Mouse (Mus musculus): Measurements from ENCODE around the gene Ndufa8. TPM values are rescaled to one million over a fixed set of nuclear protein-coding genes. Genes with fewer than 3 reads are reported as not detected.

Ndufa8 gene
- 202 and 212 TPM in 2 replicates for polyA plus RNA-seq (2016; fragmentation: Nextera tagmentation; extraction: Ambion mirVana)

DNA sequence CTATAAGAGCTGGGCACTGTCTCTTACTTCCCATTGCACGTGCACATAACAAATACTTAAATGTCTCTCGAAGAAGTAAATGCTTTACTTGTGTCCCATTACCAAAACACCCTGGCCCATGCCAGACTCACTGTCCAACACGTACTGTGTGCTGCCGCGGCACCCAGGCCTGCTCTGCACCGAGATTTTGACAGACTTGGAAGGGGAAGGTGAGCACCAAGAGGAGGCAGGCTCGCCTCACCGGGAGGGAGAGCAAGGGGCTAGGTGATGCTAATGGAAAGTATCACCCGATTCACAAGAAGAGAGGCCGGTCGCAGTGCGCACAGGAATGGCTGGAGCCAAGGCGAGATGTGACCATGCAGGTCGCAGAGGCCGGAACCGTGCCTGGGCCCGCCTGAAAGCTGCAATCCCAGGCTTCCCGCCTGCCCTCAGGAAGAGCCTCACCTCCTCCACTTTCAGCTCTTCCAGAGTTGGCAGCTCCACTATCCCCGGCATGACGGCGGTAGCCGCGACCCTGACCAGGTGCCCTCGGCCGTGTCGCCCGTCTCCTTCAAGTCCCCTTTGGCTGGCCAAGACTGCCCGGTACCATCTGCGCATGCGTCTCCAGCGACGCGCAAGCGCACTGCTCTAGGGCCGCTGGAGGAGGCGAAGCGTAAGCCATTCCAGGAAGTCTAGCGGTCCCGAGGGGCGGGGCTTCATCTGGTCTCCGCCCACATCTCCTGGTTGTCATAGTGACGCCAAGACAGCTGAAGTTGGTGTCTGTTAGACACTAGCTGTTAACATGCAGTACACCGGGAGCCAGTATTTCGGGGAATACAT, at the start of gene Ndufa8, which contains the start of gene Morn5:
TSS of gene Ndufa8 (minus strand) at position 659 of the 819 bp plus-strand sequence.
TSS of gene Morn5 (plus strand) at position 711 of the 819 bp plus-strand sequence.
- 1% methylated on average over 44 of the region's 44 CpGs for WGBS
- Histone ChIP-seq H3K36me3 (peaks cover 5% of the 10 kb centered on the region; the same call in 1 of the 2 replicates), H3K9me3 (no peaks in the 10 kb centered on the region), H3K4me3 (peak within 1 kb of the TSS; percentile 79), H3K27ac (no peak within 1 kb of the TSS), H3K27me3 (replicated peaks) (no peaks in the 10 kb centered on the region), H3K4me2 (replicated peaks) (peak within 1 kb of the TSS; percentile 79), H3K4me1 (peaks cover 7% of the 10 kb centered on the region), H3K9ac (peak within 1 kb of the TSS; percentile 84)
- ATAC-seq (ENCODE audit: low FRiP score, low read depth), result peak; percentile 97

DNA sequence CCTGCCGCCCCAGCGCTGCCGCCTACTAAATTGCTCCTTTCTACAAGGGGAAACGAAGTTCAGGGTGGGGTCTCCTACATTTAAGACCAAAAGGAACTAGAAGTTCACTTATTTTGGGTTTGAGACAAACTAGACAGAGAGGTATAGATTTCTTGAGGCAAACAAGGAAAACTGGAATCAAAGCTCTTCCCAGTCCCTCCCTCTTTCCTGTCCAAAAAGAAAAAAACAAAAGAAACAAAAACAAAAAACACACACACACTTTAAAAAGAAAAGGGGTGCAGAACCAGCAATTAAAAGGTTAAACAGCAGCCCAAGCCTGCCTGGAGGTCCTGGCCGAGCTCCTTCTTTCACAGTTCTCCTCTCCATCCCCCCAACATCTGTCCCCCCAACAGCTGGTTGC, 48.8 kb upstream of the Ndufa8 start:
- no peaks in the 10 kb centered on the region for H3K9me3 ChIP-seq
- no peak overlapping the region for H3K4me2 ChIP-seq (replicated peaks)
- H3K36me3 ChIP-seq, result no peaks in the 10 kb centered on the region
- no peak for ATAC-seq (ENCODE audit: low FRiP score, low read depth)
- H3K9ac ChIP-seq, result no peak overlapping the region
- 2% methylated on average over 5 of the region's 5 CpGs for WGBS
- H3K27ac ChIP-seq, result no peak overlapping the region
- H3K4me1 ChIP-seq, result peaks cover 13% of the 10 kb centered on the region; the same call in 1 of the 2 replicates
- peak overlapping the region; percentile 13; the same call in 1 of the 2 replicates for H3K4me3 ChIP-seq
- peaks cover 100% of the 10 kb centered on the region for H3K27me3 ChIP-seq (replicated peaks)

DNA sequence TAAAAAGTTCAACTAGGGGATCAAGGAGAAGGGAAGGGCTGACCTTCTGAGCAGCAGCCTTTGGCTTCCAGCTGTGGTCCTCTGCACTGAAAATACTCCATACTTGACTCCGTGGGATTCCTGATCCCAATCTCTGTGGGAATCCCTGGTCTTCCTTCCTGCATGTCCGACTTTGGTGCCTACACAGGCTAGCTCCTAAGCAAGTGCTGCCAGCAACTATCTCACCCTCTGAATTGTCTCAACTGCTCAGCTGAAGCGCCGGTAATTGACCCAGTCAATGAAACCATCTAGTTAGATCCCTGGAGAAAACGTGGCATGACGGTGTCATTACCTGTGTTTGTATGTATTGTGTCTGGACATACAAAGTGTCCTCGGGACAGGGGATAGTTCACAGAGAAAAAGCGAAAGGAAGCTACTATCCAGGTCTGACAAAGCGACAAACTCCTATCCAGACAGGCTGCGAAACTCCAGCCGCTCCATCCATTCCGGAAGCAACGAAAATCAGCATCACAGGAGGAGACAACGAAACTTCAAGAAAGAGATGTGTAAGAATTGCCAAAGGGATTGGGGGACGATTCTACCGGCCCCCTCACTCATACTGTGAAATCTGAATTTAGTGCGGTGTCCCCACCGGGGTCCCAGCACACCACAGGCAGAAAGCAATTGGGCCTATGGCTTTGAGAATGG, 48.1 kb upstream of the Ndufa8 start:
- ATAC-seq (ENCODE audit: low FRiP score, low read depth), result no peak
- Histone ChIP-seq H3K9ac (no peak overlapping the region), H3K4me3 (no peak overlapping the region), H3K4me1 (0 out of 2 replicates have a peak, but pooled peaks cover 5% of the 10 kb centered on the region), H3K4me2 (replicated peaks) (no peak overlapping the region), H3K27me3 (replicated peaks) (peaks cover 100% of the 10 kb centered on the region), H3K27ac (no peak overlapping the region), H3K9me3 (no peaks in the 10 kb centered on the region), H3K36me3 (no peaks in the 10 kb centered on the region)
- 3% methylated on average over 18 of the region's 18 CpGs for WGBS

DNA sequence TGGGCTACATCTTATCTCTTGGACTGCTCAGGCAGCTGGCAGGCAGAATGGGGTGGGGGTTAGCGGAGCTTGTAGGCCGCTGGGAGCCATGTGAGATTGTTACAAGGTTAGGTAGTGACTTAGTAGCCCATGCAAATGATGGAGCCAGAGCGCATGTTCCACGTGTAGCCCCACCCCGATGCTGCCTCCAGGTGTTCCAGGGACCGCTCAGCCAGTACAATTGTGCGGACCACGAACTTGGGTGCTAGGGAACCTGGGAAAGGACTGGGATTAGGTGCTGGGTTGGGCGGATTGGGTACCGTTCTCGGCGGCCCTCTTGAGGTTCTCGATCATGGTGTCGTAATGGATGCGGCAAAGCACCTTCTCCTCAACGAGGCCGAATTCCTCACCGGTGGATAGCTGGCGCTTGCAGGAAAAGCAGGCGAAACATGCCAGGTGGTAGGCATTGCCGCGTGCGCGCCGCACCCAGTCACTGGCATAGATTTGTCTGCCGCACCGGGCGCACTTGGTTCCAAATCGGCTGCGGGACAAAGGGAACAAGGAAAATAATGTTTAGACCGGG, 44.8 kb upstream of the Ndufa8 start:
- WGBS, result 3% methylated on average over 31 of the region's 31 CpGs
- H3K9me3 ChIP-seq, result no peaks in the 10 kb centered on the region
- H3K4me2 ChIP-seq (replicated peaks), result no peak overlapping the region
- no peak overlapping the region for H3K27ac ChIP-seq
- H3K4me3 ChIP-seq, result no peak overlapping the region
- ATAC-seq (ENCODE audit: low FRiP score, low read depth), result no peak
- peaks cover 12% of the 10 kb centered on the region for H3K4me1 ChIP-seq
- H3K36me3 ChIP-seq, result no peaks in the 10 kb centered on the region
- H3K9ac ChIP-seq, result no peak overlapping the region
- peaks cover 100% of the 10 kb centered on the region for H3K27me3 ChIP-seq (replicated peaks)

DNA sequence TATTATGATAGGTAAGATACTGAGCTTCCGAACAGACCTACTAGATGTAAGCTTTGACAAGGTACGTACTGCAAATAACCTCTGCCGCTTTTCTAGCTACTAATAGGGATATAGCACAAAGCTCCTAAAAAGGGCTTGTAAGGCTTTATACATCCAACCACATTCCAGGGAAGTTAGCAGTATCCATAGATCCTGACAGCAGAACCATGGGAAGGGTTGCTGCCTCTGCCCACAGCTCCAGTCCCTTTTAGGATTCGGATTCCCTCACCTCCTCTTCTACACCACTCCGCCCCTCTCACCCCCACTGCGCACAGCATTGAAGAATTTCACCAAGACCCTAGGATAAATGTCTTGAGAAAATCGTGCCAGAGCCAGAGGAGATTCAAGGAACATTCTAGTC, 44.1 kb upstream of the Ndufa8 start:
- Histone ChIP-seq H3K9me3 (no peaks in the 10 kb centered on the region), H3K27me3 (replicated peaks) (peaks cover 100% of the 10 kb centered on the region), H3K4me1 (peaks cover 12% of the 10 kb centered on the region), H3K4me2 (replicated peaks) (no peak overlapping the region), H3K27ac (no peak overlapping the region), H3K4me3 (no peak overlapping the region), H3K9ac (no peak overlapping the region), H3K36me3 (no peaks in the 10 kb centered on the region)
- 12% methylated on average over 7 of the region's 7 CpGs for WGBS
- no peak for ATAC-seq (ENCODE audit: low FRiP score, low read depth)

DNA sequence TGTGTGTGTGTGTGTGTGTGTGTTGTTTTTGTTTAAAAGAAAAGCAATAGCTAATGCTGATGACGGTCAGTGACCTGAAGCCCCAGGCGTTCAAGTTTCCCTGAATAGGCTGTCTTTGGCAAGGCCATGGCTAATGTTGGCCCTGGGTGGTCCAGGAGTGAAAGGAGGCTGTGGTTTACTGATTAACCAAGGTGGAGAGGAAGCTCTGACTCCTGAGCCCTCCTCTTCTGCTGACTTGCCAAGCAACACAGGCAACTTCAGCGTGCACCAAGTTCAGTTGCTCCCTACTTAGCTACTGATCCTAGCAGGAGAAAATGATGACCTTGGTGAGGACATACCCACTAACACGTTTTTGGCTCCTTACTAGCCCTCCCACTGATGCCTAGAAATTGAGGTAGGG, 43.5 kb upstream of the Ndufa8 start:
- peaks cover 98% of the 10 kb centered on the region for H3K27me3 ChIP-seq (replicated peaks)
- no peak overlapping the region for H3K9ac ChIP-seq
- peaks cover 12% of the 10 kb centered on the region for H3K4me1 ChIP-seq
- H3K36me3 ChIP-seq, result no peaks in the 10 kb centered on the region
- no peaks in the 10 kb centered on the region for H3K9me3 ChIP-seq
- 3% methylated on average over 4 of the region's 4 CpGs for WGBS
- no peak for ATAC-seq (ENCODE audit: low FRiP score, low read depth)
- no peak overlapping the region for H3K27ac ChIP-seq
- H3K4me2 ChIP-seq (replicated peaks), result no peak overlapping the region
- no peak overlapping the region for H3K4me3 ChIP-seq

- ATAC-seq (ENCODE audit: low FRiP score, low read depth), result peak; percentile 85
- Histone ChIP-seq H3K27me3 (replicated peaks) (peaks cover 98% of the 10 kb centered on the region), H3K4me3 (peak overlapping the region; percentile 37), H3K27ac (no peak overlapping the region), H3K4me2 (replicated peaks) (peak overlapping the region; percentile 71), H3K36me3 (no peaks in the 10 kb centered on the region), H3K9ac (0 out of 2 replicates have a peak overlapping the region, but pooled peaks have one; percentile 21), H3K4me1 (peaks cover 12% of the 10 kb centered on the region), H3K9me3 (no peaks in the 10 kb centered on the region)
- 1% methylated on average over 70 of the region's 70 CpGs for WGBS
These were observed 41.9 kb upstream of the Ndufa8 start for GRCm38 (mm10) chr2:36090853-36091741.

- Histone ChIP-seq H3K27me3 (replicated peaks) (peaks cover 80% of the 10 kb centered on the region), H3K4me3 (no peak overlapping the region), H3K9ac (no peak overlapping the region), H3K9me3 (no peaks in the 10 kb centered on the region), H3K27ac (no peak overlapping the region), H3K36me3 (no peaks in the 10 kb centered on the region), H3K4me1 (peaks cover 12% of the 10 kb centered on the region), H3K4me2 (replicated peaks) (no peak overlapping the region)
- WGBS, result 37% methylated on average over 3 of the region's 3 CpGs
- no peak for ATAC-seq (ENCODE audit: low FRiP score, low read depth)
These were observed 40.0 kb upstream of the Ndufa8 start for GRCm38 (mm10) chr2:36089190-36089589.

- H3K9ac ChIP-seq, result no peak overlapping the region
- H3K4me3 ChIP-seq, result no peak overlapping the region
- peaks cover 38% of the 10 kb centered on the region for H3K27me3 ChIP-seq (replicated peaks)
- WGBS, result 83% methylated on average over 1 of the region's 1 CpGs
- H3K36me3 ChIP-seq, result no peaks in the 10 kb centered on the region
- H3K9me3 ChIP-seq, result no peaks in the 10 kb centered on the region
- no peak overlapping the region for H3K27ac ChIP-seq
- H3K4me1 ChIP-seq, result no peaks in the 10 kb centered on the region
- ATAC-seq (ENCODE audit: low FRiP score, low read depth), result no peak
- no peak overlapping the region for H3K4me2 ChIP-seq (replicated peaks)
These were observed 35.8 kb upstream of the Ndufa8 start for GRCm38 (mm10) chr2:36085041-36085440.

- H3K36me3 ChIP-seq, result no peaks in the 10 kb centered on the region
These were observed 33.8 kb upstream of the Ndufa8 start for GRCm38 (mm10) chr2:36082802-36083580.

GRCm38 (mm10) chr2:36081446-36081845, 32.2 kb upstream of the Ndufa8 start:
- H3K9ac ChIP-seq, result no peak overlapping the region
- no peak overlapping the region for H3K27ac ChIP-seq
- H3K4me2 ChIP-seq (replicated peaks), result no peak overlapping the region
- no peak for ATAC-seq (ENCODE audit: low FRiP score, low read depth)
- WGBS, result 37% methylated on average over 9 of the region's 9 CpGs
- peaks cover 10% of the 10 kb centered on the region for H3K4me1 ChIP-seq
- no peaks in the 10 kb centered on the region for H3K9me3 ChIP-seq
- H3K36me3 ChIP-seq, result no peaks in the 10 kb centered on the region
- H3K27me3 ChIP-seq (replicated peaks), result peaks cover 7% of the 10 kb centered on the region
- no peak overlapping the region for H3K4me3 ChIP-seq

More at GRCm38 (mm10) chr2:36082802-36083580, 33.8 kb upstream of the Ndufa8 start:
- Histone ChIP-seq H3K4me2 (replicated peaks) (no peak overlapping the region), H3K9me3 (no peaks in the 10 kb centered on the region), H3K9ac (no peak overlapping the region), H3K27ac (no peak overlapping the region), H3K27me3 (replicated peaks) (peaks cover 18% of the 10 kb centered on the region), H3K4me1 (no peaks in the 10 kb centered on the region), H3K4me3 (no peak overlapping the region)
- no peak for ATAC-seq (ENCODE audit: low FRiP score, low read depth)
- WGBS, result 77% methylated on average over 9 of the region's 9 CpGs
